Mouse (Mus musculus) megakaryocyte, embryonic 14.5 days (primary cell): Measurements from ENCODE around the gene Cadps.

Experiments
- FLI1 ChIP-seq: IDR thresholded peaks from 2 replicates; pipeline ENCODE4 v1.6.1; 2012; ENCODE audit warnings: low read length, inconsistent platforms, mixed read lengths
- GATA1 ChIP-seq: IDR thresholded peaks from 3 replicates; pipeline ENCODE4 v1.6.1; 2012; ENCODE audit warnings: mixed read lengths, low read length, inconsistent platforms, borderline replicate concordance

- no peak for TF ChIP-seq GATA1
- no peak for TF ChIP-seq FLI1
Measured at GRCm38 (mm10) chr14:12602080-12602479, 220.8 kb downstream of the Cadps start.
